Mouse (Mus musculus) frontal cortex, postnatal 36 days (tissue): ENCODE results near the gene Ank3.

Source experiments
- DNase-seq, 2 experiments: peaks; one replicate each; pipeline ENCODE4 v3.0.0; 2022; ENCODE audit warnings: low spot score in 2 of 2

Gene Ank3

DNA sequence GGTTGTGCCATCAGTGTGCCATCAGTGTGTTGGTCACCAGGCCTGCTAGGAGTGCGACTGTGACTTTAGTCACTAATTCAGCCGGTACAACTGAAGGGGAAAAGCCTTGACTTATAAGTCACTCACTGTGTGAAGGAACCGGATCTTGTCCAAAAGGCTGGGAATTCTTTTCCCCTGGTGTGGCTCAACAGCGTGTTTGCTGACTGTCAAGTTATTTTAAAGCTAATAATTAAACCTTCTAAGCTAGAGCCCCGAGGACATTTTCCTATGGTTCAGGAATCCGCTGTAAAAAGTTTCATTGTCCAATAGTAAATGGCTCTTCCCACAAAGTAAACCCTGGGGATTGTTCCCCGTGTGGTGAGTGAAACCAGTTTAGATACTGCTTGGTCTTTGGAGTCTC lies 529.8 kb downstream of the Ank3 start:
- no peak for DNase-seq

DNA sequence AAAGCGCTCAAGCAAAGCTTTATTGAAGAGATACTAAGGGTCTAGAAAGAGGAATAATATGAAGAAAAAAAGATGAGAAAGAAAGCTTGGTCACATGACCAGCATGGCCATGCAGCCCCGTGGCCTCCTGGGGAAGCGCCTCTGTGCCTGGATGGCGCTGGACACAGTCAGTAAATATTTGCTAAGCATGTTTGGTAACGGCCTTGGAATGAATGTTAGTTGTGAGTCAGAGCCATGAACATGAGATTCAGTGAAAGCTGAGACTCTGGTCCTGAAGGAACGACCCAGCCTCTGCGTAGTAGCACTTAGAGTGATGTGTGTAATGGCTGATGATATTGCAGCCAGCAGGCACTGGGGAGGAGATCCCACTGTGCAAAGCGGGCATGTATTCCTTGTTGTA lies 531.9 kb downstream of the Ank3 start:
- no peak for DNase-seq

DNA sequence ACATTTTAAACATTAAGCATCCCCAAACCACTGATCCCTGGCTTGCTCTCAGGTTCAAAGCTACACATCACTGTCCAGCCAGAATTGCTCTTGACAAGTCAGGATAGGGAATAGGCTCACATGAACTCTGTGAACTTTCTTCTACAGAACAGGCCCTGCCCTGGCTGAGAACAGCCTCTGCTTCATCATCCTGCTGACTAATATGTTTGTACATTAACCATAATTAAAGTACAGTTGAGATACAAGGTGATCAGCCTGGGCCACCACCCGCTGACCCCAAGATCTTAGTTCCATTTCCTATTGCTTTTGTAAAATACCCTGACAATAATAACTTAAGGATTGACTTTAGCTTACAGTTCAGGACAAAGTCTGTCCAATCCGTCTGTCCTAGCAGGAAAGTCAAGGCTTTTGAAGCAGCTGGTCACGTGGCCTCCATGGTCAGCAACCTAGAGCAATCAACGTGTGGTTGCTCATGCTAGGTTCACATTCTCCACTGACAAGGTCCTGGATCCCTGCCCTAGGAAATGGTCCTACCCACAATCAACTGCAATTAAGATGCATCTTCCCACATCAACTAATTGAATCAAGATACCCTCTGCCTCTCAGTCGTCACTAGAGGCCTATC lies 538.0 kb downstream of the Ank3 start:
- DNase-seq: no peak

DNA sequence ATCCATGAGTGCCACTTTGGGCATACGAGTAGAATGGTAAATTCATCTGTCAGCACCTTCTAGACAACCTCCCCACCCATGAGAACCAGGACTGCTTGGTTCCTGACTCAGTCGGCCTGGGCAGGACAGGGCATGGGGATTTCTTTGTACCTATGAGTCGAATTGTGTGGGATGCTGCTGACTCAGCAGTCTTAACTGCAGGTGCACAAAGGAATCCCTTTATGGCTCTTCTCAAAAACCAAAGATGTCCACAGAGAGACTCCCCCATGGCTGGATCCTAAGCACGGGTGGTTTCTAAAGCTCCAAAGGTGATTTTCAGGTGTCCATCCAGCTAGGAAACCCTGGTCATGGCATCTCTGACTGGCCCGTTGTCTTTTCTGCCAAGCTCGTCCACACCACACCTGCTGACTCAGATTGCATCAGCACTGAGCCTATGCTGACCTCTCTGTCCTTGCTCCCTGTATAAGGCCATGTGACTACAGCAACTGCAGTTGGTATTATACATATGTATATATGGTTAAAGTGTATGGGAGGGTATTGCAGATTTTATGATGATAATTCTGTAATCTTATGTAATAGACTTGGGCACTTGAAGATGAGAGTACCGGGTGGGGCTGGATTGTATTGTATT lies 538.8 kb downstream of the Ank3 start:
- DNase-seq: no peak

DNA sequence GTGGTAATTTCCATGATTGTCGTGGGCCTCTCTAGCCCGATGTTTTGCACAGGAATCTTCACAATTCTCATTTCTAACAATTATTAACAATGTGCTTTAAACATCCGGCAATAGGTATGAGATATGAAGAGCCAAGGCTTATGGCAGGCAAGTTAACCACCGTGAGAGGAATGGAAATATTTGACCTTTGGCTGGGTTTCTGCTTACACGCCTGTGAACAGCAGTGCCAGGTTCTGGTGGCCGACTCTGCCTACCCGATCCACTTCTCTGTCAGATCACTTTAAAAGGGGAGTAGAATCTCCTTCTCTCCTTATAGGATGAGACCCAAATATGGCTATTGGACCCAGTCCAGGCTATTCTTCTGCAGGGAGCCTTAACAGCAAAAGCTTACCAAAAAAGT lies 540.6 kb downstream of the Ank3 start:
- no peak for DNase-seq

DNA sequence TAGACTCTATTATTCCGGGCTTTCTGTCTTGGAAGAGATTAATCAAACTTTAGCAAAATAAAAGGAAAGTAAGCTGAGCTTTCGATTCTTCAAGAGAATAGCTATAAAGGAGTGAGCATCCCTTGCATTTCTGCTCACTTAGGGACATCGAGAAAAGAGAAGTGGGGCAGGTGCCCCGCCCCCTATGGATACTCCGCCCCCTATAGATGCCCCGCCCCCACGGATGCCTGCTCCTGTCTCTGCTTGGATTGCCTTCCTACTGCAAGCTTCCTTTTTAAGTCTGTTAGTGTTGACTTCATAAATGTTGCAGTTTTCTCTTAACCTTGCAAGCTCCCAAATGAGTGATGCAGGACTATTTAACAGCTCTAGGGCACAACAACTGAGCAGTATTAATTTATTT lies 541.4 kb downstream of the Ank3 start:
- DNase-seq: no peak

DNA sequence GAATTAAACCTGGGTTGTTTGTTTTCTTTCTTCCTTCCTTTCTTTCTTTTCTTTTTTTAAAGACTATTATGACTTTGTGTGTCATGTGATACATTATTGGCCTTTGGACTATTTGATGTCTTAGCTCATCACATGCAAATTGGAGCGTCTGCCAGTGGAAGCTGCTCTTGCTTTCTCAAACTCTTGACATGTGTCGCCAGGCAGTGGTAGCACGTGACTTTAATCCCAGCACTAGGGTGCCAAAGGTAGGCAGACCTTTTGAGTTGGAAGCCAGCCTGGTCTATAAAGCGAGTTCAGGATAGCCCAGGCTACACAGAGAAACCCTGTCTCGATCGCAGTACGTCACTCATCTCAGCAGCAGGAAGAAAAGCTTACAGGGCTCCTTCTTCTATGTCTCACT lies 542.4 kb downstream of the Ank3 start:
- DNase-seq: no peak

DNA sequence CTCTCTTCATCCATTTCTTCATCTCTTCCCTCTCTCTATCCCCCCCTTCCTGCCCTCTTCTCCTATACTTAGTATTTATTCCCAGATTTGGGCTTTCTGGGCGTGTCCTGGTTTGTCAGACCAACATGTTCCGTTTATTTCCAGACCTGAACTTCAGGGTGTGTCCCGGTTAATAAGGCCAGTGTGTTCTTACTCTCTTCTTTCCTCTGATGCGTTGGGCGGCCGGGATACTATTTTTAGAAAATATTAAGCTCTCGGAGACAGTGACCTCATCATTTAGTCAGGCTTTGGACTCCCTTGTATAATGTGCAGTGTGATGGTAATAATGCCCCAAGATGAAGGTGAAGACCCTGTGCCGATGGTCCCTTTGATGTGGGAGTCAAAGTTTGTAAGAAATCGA lies 546.3 kb downstream of the Ank3 start:
- no peak for DNase-seq

DNA sequence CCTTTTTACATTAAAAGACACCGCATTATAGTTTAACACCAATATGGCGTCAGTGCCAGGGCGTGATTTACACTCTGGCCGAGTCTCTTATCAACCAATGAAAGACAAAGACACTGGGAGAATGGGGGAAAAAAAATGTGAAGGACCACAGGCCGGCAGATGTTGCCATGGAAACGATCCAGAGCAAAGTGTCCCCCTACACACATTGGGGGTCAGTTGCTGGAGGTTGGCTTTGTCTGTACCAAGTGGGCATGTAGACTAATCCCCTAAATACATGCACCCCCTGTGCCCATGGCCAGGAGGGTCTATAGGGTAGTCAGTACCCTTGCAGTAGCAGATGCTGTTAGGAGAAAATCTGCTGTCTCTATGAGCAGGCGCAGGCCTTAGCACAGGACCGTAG lies 547.3 kb downstream of the Ank3 start:
- no peak for DNase-seq

DNA sequence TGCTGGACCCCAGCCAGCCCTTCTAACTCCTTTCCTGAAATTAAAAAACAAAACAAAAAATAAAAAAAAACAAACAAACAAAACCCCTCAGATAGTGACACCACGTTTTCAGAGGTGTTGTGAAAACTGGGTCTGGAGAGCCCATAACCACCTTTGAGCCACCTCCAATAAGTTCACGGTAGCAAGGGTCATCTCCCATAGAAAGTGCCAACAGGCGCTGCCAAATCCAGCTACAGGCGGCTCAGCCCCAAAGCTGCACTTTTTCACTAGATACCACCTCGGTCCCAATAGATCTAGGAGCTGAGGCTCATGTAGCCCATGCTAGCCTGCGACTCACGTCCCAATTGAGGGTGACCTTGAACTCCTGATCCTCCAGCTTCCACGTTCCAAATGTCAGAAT lies 547.7 kb downstream of the Ank3 start:
- no peak for DNase-seq

DNA sequence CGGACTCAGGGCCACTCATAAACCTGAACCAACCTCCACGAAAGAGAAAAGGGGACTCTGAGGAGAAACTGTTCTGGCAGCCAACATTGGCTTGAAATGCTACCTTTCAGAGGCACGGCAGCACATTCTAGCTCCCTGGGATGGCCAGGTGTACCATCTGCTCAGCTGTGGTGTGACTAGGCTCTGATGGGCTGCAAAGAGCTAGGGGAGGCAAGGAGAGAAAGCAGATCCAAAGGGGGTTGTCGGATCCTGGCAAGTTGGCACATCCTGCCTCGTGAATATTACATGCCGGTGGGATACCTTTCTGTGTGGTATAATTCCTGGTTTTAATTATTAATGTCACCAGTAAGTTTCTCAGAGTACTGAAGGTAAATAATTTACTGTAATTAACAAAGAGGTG lies 548.5 kb downstream of the Ank3 start:
- no peak for DNase-seq

DNA sequence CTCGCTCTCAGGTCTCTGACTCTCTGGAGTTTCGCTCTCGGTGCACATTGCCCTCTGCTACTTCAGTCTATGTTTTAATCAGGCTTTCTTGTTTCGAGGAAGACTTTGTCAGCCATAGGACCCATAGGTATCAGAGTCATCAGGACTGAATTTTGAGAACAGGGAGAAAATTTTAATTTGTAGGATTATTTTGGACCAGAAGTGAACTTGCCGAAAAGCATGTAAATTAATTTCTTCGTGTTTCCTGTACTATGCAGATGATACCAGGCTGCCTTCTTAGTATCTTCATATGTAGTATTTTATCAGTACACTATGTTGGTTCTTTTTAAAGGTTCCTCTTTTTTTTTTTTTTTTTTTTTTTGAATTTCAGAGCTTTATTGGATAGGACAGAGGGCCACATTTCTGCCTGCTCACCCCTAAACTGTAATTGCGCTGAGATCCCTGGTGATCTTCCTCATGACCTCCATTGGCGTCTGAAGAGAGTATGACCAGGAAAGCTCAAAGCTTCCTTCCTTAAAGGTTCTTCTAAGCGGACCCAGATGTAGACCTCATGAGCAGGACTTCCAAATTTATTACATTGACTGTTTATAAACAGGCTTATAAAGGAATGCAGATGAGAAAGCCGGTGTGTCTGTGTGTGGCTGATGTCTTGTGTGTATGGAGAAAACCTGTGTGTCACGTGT lies 551.8 kb downstream of the Ank3 start:
- no peak for DNase-seq

DNA sequence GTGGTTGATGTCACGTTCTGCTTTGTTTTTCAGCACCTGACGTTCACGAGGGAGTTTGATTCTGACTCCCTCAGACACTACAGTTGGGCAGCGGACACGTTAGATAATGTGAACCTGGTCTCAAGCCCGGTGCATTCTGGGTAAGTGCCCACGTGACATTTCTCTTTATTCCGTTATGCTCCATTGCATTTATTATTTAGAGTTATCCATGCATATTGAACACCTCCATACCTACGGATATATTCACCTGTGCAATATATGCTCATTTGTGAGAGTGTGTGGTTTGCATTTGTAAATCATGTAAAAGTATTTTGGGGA lies 552.3 kb downstream of the Ank3 start:
- DNase-seq: no peak

DNA sequence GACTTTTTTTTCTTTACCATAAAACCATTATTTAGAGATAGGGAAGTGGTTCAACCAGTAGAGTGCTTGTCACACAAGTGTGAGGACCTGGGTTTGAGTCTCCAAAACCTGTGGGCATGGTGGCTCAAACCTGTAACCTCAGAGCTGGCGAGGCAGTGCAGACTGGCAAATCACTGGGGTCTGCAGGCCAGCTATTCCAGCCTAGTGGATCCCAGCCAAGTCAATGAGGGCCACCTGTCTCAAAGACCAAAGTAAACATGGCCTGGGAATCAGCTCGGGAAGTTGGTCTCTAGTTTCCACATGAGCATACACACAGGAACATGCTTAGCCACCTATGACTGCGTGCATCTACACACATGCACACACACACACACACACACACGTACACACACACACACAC lies 552.9 kb downstream of the Ank3 start:
- no peak for DNase-seq

DNA sequence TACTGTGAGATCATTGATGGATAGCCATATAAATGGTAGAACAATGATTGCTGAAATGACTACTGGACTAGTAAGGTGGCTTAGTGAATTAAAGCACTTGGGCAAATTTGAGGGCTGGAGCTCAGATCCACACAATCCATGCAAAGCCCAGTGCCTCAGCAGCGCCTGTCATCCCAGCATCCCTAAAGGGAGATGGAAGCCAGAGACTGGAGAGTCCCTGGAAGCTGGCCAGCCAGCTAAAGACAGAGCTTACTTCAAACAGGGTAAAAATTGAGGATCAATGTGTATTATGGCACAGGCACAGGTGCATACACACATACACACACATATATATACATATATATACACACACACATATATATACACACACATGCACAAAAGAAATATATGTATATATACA lies 553.7 kb downstream of the Ank3 start:
- DNase-seq: no peak

DNA sequence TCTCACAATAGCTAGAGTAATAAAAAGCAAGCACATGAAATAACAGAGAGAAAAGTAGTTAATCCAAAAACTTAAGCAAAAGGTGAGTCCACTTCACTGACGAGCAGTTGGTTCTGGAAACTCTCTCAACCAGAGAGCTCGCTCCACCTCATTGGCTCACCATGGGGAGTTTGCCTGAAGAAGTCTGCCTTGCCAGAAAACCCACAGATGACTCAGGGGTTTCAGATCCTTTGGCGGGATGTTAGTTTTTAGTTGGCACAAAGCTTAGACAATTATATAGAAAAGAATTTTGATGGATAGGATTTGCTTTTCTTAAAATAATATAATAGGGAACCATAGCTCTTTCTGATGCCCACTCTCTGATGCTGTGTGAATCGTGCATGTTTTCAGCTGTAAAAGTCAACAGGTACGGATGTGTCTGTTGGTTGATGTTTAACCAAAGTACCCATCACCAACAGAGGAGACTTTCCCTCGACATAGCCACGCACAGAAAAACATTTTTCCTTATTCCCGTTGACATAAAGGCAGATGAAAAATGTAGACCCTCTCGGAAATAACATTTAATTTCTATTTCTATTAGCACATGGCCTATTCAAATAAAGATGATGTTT lies 556.2 kb downstream of the Ank3 start:
- no peak for DNase-seq

DNA sequence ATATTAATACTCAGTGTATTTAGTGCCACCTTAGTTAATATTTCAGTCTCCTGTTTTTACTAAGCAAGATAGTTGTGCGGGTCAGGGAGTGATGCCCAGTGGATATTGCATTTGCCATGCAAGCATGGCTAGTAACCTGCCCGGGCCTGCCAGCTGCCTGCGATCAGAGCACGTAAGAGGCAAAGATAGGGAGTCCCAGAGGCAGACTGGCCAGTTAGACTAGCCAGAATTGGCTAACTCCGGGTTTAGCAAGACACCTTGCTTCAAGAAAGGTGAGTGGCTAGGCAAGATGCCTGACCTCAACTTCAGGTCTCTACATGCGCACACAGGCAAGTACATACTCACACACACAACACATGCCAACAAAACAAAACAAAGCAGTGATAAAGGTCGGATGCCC lies 563.7 kb downstream of the Ank3 start:
- no peak for DNase-seq

DNA sequence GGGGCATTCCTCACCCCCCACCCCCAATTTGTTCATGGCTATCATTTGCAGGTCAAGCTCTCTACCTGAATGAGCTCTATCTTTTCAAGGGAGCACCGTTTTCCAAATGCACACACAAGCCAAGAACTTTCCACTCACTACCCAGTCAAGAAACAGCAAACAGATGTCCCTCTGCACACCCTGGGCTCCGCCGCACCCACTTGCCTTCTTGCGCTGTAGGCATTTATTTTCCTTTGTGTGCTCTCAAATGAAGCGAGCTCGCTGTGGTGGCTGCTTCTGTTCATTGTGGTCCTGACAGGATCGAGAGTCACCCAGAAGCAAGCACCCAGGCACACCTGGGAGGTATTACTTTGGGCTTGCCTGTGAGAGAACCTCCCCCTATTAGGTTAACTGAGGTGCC lies 564.4 kb downstream of the Ank3 start:
- peak in 1 of 2 experiments; percentile 59 for DNase-seq

DNA sequence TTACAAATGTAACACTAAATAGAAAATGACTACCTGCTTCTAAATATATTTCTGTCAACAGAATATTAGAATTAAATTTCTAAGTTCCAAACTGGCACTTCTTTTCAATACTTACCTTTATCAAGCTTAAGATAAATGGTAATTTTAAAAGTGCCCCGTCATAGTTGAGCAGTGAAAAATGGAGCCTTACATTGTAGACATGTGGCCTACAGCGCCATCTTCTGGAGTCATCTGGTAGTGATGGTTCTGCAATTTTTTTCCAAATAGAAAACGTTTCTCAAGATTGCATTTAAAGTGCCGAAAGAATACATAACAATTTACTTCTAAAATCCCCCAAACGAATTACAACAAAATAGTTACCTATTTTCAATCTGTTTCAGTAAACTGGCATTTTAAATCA lies 566.0 kb downstream of the Ank3 start:
- peak in 1 of 2 experiments; percentile 67 for DNase-seq

DNA sequence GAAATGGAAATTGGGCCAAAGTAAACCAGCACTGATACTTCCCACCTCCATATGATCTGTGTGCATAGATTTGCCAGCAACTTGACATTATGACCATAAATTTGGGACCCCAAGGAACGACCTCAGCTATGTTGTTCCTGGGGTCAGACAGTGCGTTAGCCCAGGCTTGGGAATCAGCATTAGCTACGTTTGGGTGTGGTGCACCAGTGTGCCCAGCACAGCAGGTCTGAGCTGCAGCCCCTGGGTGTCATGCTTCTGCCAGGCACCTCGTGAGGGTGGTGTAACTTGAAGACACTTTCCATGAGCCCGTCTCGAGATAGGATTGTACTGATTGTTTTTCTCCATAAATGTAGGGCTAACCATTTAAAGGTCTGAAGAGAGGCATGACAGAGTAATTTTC lies 566.5 kb downstream of the Ank3 start:
- DNase-seq: no peak

DNA sequence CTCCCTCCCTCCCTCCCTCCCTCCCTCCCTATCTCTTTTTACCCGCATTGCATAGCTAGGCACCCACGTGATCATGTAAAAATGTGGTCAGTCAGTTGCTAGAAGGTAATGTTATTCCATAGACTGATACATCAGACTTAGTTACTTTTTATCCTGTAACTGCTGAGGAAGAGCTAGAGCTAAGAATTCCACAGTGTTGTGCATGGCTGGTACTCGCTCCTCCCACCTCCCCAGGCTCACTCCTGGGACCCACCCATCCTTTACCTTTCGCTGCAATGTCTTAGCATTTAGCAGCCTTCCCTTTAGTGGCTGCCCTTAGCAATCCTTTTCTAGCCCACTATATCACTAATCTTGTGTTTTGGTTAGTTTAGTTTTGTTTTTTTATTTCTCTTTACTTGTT lies 569.4 kb downstream of the Ank3 start:
- DNase-seq: no peak

DNA sequence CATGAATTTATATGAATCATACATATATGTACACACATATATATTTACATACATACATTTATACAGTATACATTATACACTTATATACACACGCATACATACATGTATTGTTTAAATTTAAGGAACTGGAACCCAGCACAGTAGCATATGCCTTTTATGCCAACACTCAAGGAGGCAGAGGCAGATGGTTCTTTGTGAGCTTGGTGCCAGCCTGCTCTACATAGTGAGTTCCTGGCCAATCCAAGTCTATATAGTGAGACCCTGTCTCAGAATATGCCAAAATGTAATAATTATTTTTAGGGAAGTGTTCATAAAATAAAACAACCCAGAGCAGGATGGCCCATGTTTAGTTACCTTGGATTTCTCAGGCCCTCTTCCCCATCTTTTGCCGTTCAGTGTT lies 581.1 kb downstream of the Ank3 start:
- no peak for DNase-seq

DNA sequence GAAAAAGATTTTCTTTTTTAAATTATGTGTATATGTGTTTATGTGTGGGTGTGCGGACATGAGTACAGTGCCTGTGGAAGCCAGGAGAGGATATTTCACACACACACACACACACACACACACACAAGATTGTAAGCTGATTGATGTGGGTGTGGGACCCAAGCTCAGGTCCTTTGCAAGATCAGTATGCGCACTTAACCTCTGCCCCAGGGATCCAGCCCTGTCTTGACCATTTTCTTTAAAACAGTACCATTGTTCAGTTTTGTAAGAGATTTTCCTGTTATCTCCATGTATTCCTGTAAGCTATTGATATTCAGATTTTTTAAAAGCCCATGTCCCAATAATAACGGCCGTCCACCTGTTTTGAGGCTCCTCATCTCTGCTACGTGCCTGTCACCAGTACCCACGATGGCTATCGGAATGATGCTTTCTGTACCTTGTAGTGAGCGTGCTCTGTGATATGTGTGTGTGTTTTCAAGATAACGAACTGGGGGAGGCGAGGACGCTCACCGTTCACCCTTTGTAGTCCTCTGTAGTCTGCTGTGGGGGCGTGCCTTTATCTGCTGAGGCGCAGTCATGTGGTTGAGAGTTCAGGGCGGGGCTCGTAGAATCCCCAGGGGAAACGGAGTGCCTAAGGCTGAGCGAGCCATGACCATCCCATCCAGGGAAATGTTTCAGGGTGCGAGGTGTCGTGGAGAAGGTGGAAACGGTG lies 583.0 kb downstream of the Ank3 start:
- no peak for DNase-seq
